Mouse (Mus musculus) midbrain, embryonic 12.5 days (tissue): Measurements from ENCODE around the gene Fgfr2. TPM values are rescaled to one million over a fixed set of nuclear protein-coding genes. Genes with fewer than 3 reads are reported as not detected.

Experiments used
- ATAC-seq: fragments of 200-750 bp; cut with Nextera tagmentation; 2 replicates; pipeline ENCODE4 v1.8.0; 2017; ENCODE audit warnings: low read depth, moderate TSS enrichment, moderate library complexity; ENCODE audit not compliant: low FRiP score
- H3K27ac ChIP-seq: fragments of 300-500 bp; sonication (generic); replicated peaks from 2 replicates; pipeline ENCODE4 v1.5.1; 2016; ENCODE audit warnings: mild to moderate bottlenecking
- H3K27me3 ChIP-seq: fragments of 300-500 bp; sonication (generic); 2 replicates; pipeline ENCODE4 v1.6.1; 2016; ENCODE audit warnings: mild to moderate bottlenecking
- H3K36me3 ChIP-seq: fragments of 300-500 bp; sonication (generic); 2 replicates; pipeline ENCODE4 v1.6.1; 2016
- H3K4me1 ChIP-seq: fragments of 300-500 bp; sonication (generic); 2 replicates; pipeline ENCODE4 v1.6.1; 2016
- H3K4me2 ChIP-seq: fragments of 300-500 bp; sonication (generic); replicated peaks from 2 replicates; pipeline ENCODE4 v1.6.1; 2016; ENCODE audit warnings: mild to moderate bottlenecking, moderate library complexity
- H3K4me3 ChIP-seq: fragments of 300-500 bp; sonication (generic); 2 replicates; pipeline ENCODE4 v1.5.1; 2016; ENCODE audit warnings: mild to moderate bottlenecking
- H3K9ac ChIP-seq: fragments of 300-500 bp; sonication (generic); replicated peaks from 2 replicates; pipeline ENCODE4 v1.6.1; 2016; ENCODE audit warnings: mild to moderate bottlenecking, moderate library complexity
- H3K9me3 ChIP-seq: fragments of 300-500 bp; sonication (generic); 2 replicates; pipeline ENCODE4 v1.6.1; 2016; ENCODE audit warnings: mild to moderate bottlenecking
- WGBS: fragments of 180-500 bp; shearing (Covaris S2); methylation state at CpG from one replicate; pipeline ENCODE4 v1.1.7; 2016; 5-methylcytosine and 5-hydroxymethylcytosine counted together
- polyA plus RNA-seq: library from polyadenylated mRNA; unstranded; fragments of >200 nt; fragmentation: Nextera tagmentation; extraction: Ambion mirVana; gene quantifications from 2 replicates; pipeline ENCODE4 v1.2.1, GENCODE M21; 2016

Gene Fgfr2
- polyA plus RNA-seq, 1 experiment from 2014 or later: 96.5 TPM

- no peaks in the 10 kb centered on the region for H3K27me3 ChIP-seq
- H3K4me1 ChIP-seq: no peaks in the 10 kb centered on the region
- WGBS: 83% methylated on average over 10 of the region's 10 CpGs
- H3K36me3 ChIP-seq: no peaks in the 10 kb centered on the region
- no peak overlapping the region for H3K27ac ChIP-seq
- ATAC-seq: no peak
- H3K4me3 ChIP-seq: no peak overlapping the region
- H3K9ac ChIP-seq: no peak overlapping the region
- no peak overlapping the region for H3K4me2 ChIP-seq
- H3K9me3 ChIP-seq: no peaks in the 10 kb centered on the region
These were observed 225.9 kb downstream of the Fgfr2 start for GRCm38 (mm10) chr7:132897258-132897657.

DNA sequence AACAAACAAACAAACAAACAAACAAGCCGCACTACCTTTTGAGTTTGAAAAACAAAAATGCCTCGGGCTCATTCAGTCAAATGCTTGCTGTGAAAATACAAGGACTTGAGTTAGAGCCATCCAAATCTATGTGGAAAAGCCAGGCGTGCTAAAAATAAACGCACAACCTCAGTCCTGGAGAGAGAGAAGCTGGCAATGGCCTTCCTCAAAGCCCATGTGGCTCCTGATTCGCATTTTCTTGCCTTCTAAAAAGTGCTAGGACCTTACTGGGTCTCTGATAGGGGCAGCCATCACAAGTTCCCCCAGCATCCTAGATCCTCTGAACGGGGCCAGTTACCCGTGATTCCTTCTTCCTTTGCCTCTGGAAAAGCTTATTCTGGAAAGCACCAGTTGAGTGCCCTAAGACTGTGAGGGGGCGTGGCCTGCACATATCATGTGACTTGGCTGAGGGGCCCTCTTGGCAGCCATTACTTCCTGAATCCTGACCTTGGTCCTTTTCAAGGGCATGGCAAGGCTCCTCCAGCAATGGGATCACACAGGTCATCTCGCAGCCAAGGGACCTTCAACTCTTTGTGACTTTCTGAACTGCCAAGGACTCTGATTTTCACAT lies 226.8 kb downstream of the Fgfr2 start:
- no peaks in the 10 kb centered on the region for H3K27me3 ChIP-seq
- no peak overlapping the region for H3K4me2 ChIP-seq
- no peak overlapping the region for H3K4me3 ChIP-seq
- no peaks in the 10 kb centered on the region for H3K9me3 ChIP-seq
- no peak overlapping the region for H3K27ac ChIP-seq
- H3K9ac ChIP-seq: no peak overlapping the region
- no peaks in the 10 kb centered on the region for H3K4me1 ChIP-seq
- ATAC-seq: no peak
- WGBS: 86% methylated on average over 9 of the region's 9 CpGs
- H3K36me3 ChIP-seq: no peaks in the 10 kb centered on the region

GRCm38 (mm10) chr7:132894841-132895555 lies 228.2 kb downstream of the Fgfr2 start:
- no peaks in the 10 kb centered on the region for H3K36me3 ChIP-seq
- no peak overlapping the region for H3K4me3 ChIP-seq
- H3K4me1 ChIP-seq: no peaks in the 10 kb centered on the region
- H3K27me3 ChIP-seq: no peaks in the 10 kb centered on the region
- no peak overlapping the region for H3K27ac ChIP-seq
- ATAC-seq: no peak
- H3K9ac ChIP-seq: no peak overlapping the region
- H3K4me2 ChIP-seq: no peak overlapping the region
- no peaks in the 10 kb centered on the region for H3K9me3 ChIP-seq
- WGBS: 82% methylated on average over 7 of the region's 7 CpGs

DNA sequence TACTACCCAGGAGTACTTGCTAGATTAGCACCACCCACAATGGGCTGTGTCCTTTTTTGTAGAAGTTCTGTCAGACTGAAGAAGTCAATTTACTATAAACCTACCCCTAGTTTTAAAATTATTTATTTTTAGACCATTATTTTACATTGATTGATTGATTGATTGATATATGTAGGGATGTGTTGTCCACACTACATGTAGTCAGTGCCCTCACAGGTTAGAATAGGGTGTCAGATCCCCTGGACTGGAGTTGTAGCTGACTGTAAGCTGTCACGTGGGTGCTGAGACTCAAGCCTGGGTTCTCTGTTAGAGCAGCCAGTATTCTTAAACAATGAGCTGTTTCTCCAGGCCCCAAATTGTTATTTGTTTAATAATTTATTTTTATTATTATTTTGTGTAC lies 229.8 kb downstream of the Fgfr2 start:
- ATAC-seq: no peak
- Histone ChIP-seq H3K4me2 (no peak overlapping the region), H3K27me3 (no peaks in the 10 kb centered on the region), H3K4me3 (no peak overlapping the region), H3K27ac (no peak overlapping the region), H3K9ac (no peak overlapping the region), H3K4me1 (no peaks in the 10 kb centered on the region), H3K9me3 (no peaks in the 10 kb centered on the region), H3K36me3 (no peaks in the 10 kb centered on the region)
- WGBS: 94% methylated on average over 1 of the region's 1 CpGs

DNA sequence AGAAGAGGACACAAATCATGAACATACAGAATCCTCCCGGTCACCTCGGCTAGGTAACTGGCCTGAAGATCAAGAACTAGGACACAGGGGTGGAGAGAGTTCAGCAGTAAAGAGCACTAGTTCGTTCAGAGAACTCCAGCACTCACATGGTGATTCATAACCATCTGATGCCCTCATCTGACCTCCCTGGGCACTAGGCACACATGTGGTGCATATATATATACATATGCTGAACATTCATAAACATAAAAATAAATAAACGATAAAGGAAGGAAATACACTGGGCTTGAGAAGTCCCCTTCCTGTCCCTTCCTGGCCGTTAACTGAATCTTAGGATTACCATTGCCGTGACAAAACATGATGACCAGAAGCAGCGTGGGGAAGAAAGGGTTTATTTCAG lies 230.3 kb downstream of the Fgfr2 start:
- H3K27ac ChIP-seq: no peak overlapping the region
- no peaks in the 10 kb centered on the region for H3K9me3 ChIP-seq
- H3K27me3 ChIP-seq: no peaks in the 10 kb centered on the region
- no peak overlapping the region for H3K4me3 ChIP-seq
- H3K9ac ChIP-seq: no peak overlapping the region
- no peaks in the 10 kb centered on the region for H3K4me1 ChIP-seq
- ATAC-seq: no peak
- H3K36me3 ChIP-seq: no peaks in the 10 kb centered on the region
- 88% methylated on average over 7 of the region's 7 CpGs for WGBS
- H3K4me2 ChIP-seq: no peak overlapping the region

- no peak overlapping the region for H3K4me3 ChIP-seq
- 68% methylated on average over 4 of the region's 4 CpGs for WGBS
- no peak for ATAC-seq
These were observed 230.9 kb downstream of the Fgfr2 start for GRCm38 (mm10) chr7:132892311-132892661.

DNA sequence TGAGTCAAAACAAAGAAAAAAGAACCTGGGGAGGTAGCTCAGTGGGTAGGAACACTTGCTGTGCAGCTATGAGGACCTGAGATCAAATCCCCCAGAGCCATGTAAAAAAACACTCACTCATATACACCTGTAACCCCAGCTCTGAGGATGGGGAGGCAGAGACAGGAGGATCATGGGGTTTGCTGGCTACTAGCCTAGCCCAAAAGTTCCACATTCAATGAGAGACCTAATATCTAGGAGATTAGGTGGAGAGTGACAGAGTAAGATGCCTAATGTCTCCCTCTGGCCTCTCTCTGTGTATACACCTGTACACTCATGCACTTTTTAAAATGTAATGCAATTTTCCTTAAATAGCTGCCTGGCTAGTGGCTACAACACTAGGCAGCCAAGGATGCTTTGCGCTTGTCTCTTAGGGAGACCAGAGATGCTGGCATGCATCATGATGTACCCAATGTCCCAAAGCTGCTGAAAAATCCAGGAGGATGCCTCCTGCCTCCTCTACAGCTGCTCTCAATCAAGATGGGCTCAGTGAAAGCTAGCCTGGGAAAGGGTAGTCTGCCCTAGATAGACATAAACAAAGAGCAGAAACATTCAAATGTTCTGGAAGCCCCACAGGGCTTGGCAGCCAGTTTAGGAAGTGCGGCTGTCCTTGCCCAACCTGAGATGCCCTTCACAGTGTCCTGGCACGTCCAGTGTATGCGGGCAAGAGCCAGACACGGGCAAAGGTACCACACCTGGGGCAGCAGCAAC lies 231.4 kb downstream of the Fgfr2 start:
- Histone ChIP-seq H3K9ac (no peak overlapping the region), H3K4me1 (no peaks in the 10 kb centered on the region), H3K36me3 (no peaks in the 10 kb centered on the region), H3K27ac (no peak overlapping the region), H3K4me2 (no peak overlapping the region), H3K4me3 (no peak overlapping the region), H3K27me3 (no peaks in the 10 kb centered on the region), H3K9me3 (no peaks in the 10 kb centered on the region)
- ATAC-seq: no peak
- 72% methylated on average over 5 of the region's 5 CpGs for WGBS

More at GRCm38 (mm10) chr7:132892311-132892661, 230.9 kb downstream of the Fgfr2 start:
- Histone ChIP-seq H3K4me2 (no peak overlapping the region), H3K9ac (no peak overlapping the region), H3K4me1 (no peaks in the 10 kb centered on the region), H3K27ac (no peak overlapping the region), H3K36me3 (no peaks in the 10 kb centered on the region), H3K27me3 (no peaks in the 10 kb centered on the region), H3K9me3 (no peaks in the 10 kb centered on the region)

GRCm38 (mm10) chr7:132890201-132890600 lies 232.9 kb downstream of the Fgfr2 start:
- Histone ChIP-seq H3K4me2 (no peak overlapping the region), H3K27ac (no peak overlapping the region), H3K4me1 (no peaks in the 10 kb centered on the region), H3K36me3 (peaks cover 6% of the 10 kb centered on the region), H3K27me3 (no peaks in the 10 kb centered on the region), H3K9me3 (no peaks in the 10 kb centered on the region), H3K4me3 (no peak overlapping the region), H3K9ac (no peak overlapping the region)
- 88% methylated on average over 5 of the region's 5 CpGs for WGBS
- no peak for ATAC-seq

- Histone ChIP-seq H3K4me3 (no peak overlapping the region), H3K36me3 (peaks cover 11% of the 10 kb centered on the region), H3K4me2 (no peak overlapping the region), H3K27ac (no peak overlapping the region), H3K27me3 (no peaks in the 10 kb centered on the region), H3K9ac (no peak overlapping the region), H3K4me1 (no peaks in the 10 kb centered on the region), H3K9me3 (no peaks in the 10 kb centered on the region)
- WGBS: 93% methylated on average over 8 of the region's 8 CpGs
- ATAC-seq: no peak
These were observed 233.5 kb downstream of the Fgfr2 start for GRCm38 (mm10) chr7:132889691-132890090.

- 67% methylated on average over 4 of the region's 4 CpGs for WGBS
- H3K4me2 ChIP-seq: no peak overlapping the region
- H3K36me3 ChIP-seq: peaks cover 21% of the 10 kb centered on the region
- no peaks in the 10 kb centered on the region for H3K9me3 ChIP-seq
- H3K9ac ChIP-seq: no peak overlapping the region
- H3K27me3 ChIP-seq: no peaks in the 10 kb centered on the region
- no peak for ATAC-seq
- H3K4me3 ChIP-seq: no peak overlapping the region
- no peak overlapping the region for H3K27ac ChIP-seq
- no peaks in the 10 kb centered on the region for H3K4me1 ChIP-seq
These were observed 234.5 kb downstream of the Fgfr2 start for GRCm38 (mm10) chr7:132888518-132889249.

DNA sequence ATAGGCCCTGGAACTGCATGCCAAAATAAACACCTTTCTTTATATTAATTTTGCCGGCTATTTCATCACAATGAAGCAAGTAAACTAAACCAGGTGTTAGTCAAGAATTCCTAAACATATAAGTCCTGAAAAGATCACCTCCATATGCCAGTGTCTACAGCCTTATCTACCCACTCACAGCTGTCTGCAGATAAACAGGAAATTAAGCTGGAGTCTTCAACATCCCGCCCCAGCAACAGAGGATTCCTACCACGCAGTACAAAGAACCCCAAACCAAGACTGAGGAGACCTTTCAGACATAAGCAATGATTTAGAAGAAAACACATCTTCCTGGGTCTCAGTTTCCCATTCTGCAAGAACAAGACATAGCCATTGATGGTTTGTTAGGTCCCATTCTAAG lies 235.1 kb downstream of the Fgfr2 start:
- Histone ChIP-seq H3K9ac (no peak overlapping the region), H3K4me1 (no peaks in the 10 kb centered on the region), H3K27me3 (no peaks in the 10 kb centered on the region), H3K4me2 (no peak overlapping the region), H3K27ac (no peak overlapping the region), H3K36me3 (peaks cover 28% of the 10 kb centered on the region), H3K4me3 (no peak overlapping the region), H3K9me3 (no peaks in the 10 kb centered on the region)
- 95% methylated on average over 3 of the region's 3 CpGs for WGBS
- ATAC-seq: no peak
